Mouse (Mus musculus) thymus, postnatal 4 days (tissue): ENCODE measurements around the gene Vmn1r149.
"Not testable (repeated sequence)": the region's sequence is repeated elsewhere in the genome, so short reads cannot be mapped to it uniquely, and the experiment has no call there.

Experiments used
- DNase-seq: peaks from one replicate; pipeline ENCODE4 v3.0.0; 2021

The Vmn1r149 gene

DNA sequence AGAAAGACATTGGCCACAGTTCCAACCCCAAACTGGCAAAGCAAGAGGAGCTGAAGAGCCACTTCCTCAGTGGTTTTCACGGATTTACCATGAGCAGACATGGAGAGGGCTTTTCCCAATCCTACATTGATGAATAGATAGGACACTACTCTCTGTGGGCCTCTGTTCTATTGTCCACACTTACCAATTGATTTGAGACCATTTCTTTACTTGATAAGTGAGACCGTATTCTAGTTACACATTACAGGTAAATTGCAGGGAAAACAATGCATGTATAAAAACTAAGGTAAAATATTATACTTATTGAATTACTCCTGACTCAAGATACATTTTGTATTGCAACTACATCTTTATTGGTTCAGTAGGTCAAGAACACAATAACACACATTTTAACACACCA, at the start of gene Vmn1r149:
Gene Vmn1r149, minus strand, starts transcription at position 101 of the 400 bp plus-strand sequence.
- DNase-seq = not testable (repeated sequence)

DNA sequence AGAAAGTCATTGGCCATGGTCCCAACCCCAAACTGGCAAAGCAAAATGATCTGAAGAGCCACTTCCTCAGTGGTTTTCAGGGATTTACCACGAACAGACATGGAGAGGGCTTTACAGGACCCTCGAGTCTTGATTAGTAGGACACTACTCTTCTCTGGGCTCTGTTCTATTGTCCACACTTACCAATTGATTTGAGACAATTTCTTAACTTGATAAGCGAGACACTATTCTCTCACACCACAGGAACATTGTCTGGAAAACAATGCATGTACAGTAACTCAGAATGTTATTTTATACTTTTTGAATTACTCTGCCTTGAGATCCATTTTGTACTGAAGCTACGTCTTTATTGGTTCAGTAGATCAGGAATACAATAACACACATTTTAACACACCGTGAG, 25.9 kb upstream of the Vmn1r149 start, which contains the start of gene Gm10665:
Gene Gm10665, minus strand, starts transcription at position 101 of the 400 bp plus-strand sequence.
- not testable (repeated sequence) for DNase-seq

DNA sequence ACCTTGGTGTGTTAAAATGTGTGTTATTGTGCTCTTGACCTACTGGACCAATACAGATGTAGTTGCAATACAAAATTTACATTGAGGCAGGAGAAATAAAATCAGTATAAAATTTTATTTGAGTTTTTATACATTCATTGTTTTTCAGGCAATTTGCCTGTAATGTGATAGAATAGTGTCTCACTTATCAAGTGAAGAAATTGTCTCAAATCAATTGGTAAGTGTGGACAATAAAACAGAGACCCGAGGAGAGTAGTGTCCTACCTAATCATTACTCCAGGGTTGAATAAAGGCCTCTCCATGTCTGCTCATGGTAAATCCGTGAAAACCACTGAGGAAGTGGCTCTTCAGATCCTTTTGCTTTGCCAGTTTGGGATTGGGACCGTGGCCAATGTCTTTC, 24.7 kb downstream of the Vmn1r149 start, which contains the start of gene Vmn1r148:
Gene Vmn1r148, plus strand, starts transcription at position 301 of the 400 bp plus-strand sequence.
- not testable (repeated sequence) for DNase-seq
